Mouse (Mus musculus) adrenal gland, adult 2 months (tissue): ENCODE measurements around the gene Krtap24-1. TPM values are rescaled to one million over a fixed set of nuclear protein-coding genes. Genes with fewer than 3 reads are reported as not detected.

Experiments
- DNase-seq: peaks from one replicate; pipeline ENCODE4 v3.0.0; 2021
- polyA plus RNA-seq: library from polyadenylated mRNA; depleted of rRNA; stranded (reverse); fragments of >200 nt; gene quantifications from 2 replicates; pipeline ENCODE4 v1.2.3, GENCODE M21; 2012; rRNA removed
- total RNA-seq, 2 experiments: library from RNA; stranded (reverse); gene quantifications; 2 replicates each; pipeline ENCODE4 v1.2.3; 2021

Krtap24-1 gene
- total and polyA plus RNA-seq, 3 experiments: not detected

DNA sequence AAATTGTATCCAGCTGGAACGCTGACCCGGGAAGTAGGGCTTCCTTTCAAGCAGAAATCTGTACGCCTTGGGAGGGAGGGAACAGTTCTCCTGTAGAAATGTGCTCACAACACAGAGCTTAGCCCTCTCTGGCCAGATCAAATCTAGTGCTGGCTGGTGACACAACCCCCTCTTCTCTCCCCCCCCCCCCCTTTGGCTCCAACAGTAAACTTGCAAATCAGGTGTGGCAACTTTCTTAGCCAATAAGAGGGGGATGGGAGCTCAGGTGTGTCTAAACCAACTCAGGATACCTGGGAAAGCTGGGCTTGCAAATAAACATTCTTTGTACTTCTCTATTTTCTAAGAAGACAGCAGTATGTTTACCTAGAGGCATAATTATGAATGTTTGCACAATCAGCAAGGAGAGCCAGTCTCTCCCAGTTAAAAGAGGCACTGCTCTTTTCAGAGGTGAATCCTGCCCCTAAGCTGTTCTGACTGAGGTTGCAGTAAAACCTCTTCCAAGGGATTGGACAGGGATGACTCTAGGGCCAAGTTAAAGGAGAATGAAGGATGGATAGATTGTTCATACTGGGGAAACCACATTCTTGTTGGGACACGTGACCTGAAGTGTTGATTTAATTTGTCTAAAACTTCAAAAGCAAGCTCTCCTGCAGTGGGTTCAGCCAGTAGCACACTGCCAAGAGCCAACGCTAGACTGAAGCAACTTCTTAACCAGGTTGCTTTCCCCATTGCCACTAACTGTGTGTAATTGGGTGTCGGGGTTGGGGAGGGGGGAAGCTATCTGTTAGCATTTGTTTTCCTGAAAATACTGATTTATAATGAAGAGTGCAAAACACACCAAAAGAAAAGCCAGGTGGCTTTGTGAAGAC lies 48.8 kb downstream of the Krtap24-1 start, which contains the start of gene Cldn8:
Gene Cldn8, minus strand, starts transcription at position 139 of the 869 bp plus-strand sequence.
- no peak for DNase-seq

DNA sequence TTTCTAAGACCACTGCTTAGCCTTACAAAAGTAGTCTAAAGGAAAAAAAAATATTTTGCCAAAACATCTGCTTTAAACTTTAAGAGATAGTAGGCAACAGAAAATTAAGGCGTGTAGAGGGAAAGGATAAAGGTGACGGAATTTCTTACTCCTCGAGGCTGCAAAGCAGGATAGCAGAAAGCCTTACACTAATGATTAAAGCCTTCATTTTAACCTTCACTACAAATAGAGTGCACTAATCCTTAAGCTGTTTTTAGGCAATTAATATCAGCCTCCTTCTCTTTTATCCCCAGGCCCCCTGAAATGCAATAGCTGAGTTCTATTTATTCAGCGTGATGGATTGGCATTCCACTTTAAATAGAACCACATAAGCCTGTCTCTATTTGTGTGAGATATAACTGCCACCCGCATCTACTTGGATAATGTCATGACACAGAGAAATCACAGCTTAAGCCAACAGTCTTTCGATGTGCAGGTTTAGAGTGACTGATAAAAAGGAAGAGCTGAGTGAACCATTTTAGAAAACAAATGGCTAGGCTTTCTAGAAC lies 50.4 kb downstream of the Krtap24-1 start:
- no peak for DNase-seq

Other genes starting within 250 kb of the Krtap24-1 start
- gene Cldn17, start 105.3 kb downstream of the Krtap24-1 start, total RNA-seq: not detected
- not detected in 2 replicates for gene Cldn17, start 105.3 kb downstream of the Krtap24-1 start, polyA plus RNA-seq
- gene Cldn8, start 49.1 kb downstream of the Krtap24-1 start, total RNA-seq: not detected
- not detected in 2 replicates for gene Cldn8, start 49.1 kb downstream of the Krtap24-1 start, polyA plus RNA-seq
- not detected for gene 2310079G19Rik, start 15.4 kb upstream of the Krtap24-1 start, total RNA-seq
- not detected in 2 replicates for gene 2310079G19Rik, start 15.4 kb upstream of the Krtap24-1 start, polyA plus RNA-seq
- gene Krtap26-1, start 35.5 kb upstream of the Krtap24-1 start, total RNA-seq: not detected
- not detected in 2 replicates for gene Krtap26-1, start 35.5 kb upstream of the Krtap24-1 start, polyA plus RNA-seq
- not detected for gene Krtap27-1, start 59.4 kb upstream of the Krtap24-1 start, total RNA-seq
- gene Krtap27-1, start 59.4 kb upstream of the Krtap24-1 start, polyA plus RNA-seq: not detected in 2 replicates
- not detected for gene 2310061N02Rik, start 95.7 kb upstream of the Krtap24-1 start, total RNA-seq
- not detected in 2 replicates for gene 2310061N02Rik, start 95.7 kb upstream of the Krtap24-1 start, polyA plus RNA-seq
- gene Krtap13-1, start 116.6 kb upstream of the Krtap24-1 start, total RNA-seq: not detected
- gene Krtap13-1, start 116.6 kb upstream of the Krtap24-1 start, polyA plus RNA-seq: not detected in 2 replicates
- gene Krtap13, start 139.4 kb upstream of the Krtap24-1 start, total RNA-seq: not detected
- gene Krtap13, start 139.4 kb upstream of the Krtap24-1 start, polyA plus RNA-seq: not detected in 2 replicates
- not detected for gene 2310034C09Rik, start 146.6 kb upstream of the Krtap24-1 start, total RNA-seq
- gene 2310034C09Rik, start 146.6 kb upstream of the Krtap24-1 start, polyA plus RNA-seq: not detected in 2 replicates
- not detected for gene 2310057N15Rik, start 161.9 kb upstream of the Krtap24-1 start, total RNA-seq
- gene 2310057N15Rik, start 161.9 kb upstream of the Krtap24-1 start, polyA plus RNA-seq: not detected in 2 replicates
- gene Gm5965, start 165.6 kb upstream of the Krtap24-1 start, total RNA-seq: not detected
- gene Gm5965, start 165.6 kb upstream of the Krtap24-1 start, polyA plus RNA-seq: not detected in 2 replicates
- not detected for gene Gm20741, start 199.9 kb upstream of the Krtap24-1 start, total RNA-seq
- not detected in 2 replicates for gene Gm20741, start 199.9 kb upstream of the Krtap24-1 start, polyA plus RNA-seq
- gene Krtap15, start 207.9 kb upstream of the Krtap24-1 start, total RNA-seq: not detected
- not detected in 2 replicates for gene Krtap15, start 207.9 kb upstream of the Krtap24-1 start, polyA plus RNA-seq
- gene Krtap14, start 213.9 kb upstream of the Krtap24-1 start, total RNA-seq: not detected
- not detected in 2 replicates for gene Krtap14, start 213.9 kb upstream of the Krtap24-1 start, polyA plus RNA-seq